Mouse (Mus musculus): ENCODE measurements around the gene Cdr2.
"Not testable (repeated sequence)": the region's sequence is repeated elsewhere in the genome, so short reads cannot be mapped to it uniquely, and the experiment has no call there.

The Cdr2 gene

GRCm38 (mm10) chr7:120982200-120982841 is at the start of gene Cdr2, which contains the start of gene Mfsd13b:
TSS of gene Cdr2 (minus strand) at chr7:120982312.
TSS of gene Mfsd13b (plus strand) at chr7:120982509.
- peak; percentile 84 for DNase-seq (ENCODE audit: extremely low read depth, low read depth, low spot score)

DNA sequence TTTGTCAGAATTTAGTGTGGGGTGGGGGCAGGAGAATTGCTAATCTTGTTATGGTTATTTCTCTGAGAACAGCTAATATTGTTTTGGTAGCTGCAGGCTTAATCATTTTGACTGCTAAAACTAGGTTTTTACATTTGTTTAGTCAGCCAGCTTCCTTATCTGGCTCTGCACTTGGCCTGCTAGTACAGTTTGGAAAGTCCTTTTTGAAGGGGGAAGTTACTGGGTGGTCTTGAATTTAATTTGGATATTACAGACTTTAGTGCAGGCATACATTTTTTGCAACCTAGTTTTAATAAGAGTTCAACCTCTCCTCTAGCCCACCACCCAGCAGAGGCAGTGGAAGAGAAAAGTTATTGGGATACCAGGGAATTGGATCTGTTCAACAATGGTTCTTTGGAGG is 47.8 kb upstream of the Cdr2 start:
- not testable (repeated sequence) for DNase-seq (ENCODE audit: extremely low read depth, low read depth, low spot score)

- DNase-seq (ENCODE audit: extremely low read depth, low read depth, low spot score) = no peak
Measured at GRCm38 (mm10) chr7:121026300-121026699, 44.2 kb upstream of the Cdr2 start.

DNA sequence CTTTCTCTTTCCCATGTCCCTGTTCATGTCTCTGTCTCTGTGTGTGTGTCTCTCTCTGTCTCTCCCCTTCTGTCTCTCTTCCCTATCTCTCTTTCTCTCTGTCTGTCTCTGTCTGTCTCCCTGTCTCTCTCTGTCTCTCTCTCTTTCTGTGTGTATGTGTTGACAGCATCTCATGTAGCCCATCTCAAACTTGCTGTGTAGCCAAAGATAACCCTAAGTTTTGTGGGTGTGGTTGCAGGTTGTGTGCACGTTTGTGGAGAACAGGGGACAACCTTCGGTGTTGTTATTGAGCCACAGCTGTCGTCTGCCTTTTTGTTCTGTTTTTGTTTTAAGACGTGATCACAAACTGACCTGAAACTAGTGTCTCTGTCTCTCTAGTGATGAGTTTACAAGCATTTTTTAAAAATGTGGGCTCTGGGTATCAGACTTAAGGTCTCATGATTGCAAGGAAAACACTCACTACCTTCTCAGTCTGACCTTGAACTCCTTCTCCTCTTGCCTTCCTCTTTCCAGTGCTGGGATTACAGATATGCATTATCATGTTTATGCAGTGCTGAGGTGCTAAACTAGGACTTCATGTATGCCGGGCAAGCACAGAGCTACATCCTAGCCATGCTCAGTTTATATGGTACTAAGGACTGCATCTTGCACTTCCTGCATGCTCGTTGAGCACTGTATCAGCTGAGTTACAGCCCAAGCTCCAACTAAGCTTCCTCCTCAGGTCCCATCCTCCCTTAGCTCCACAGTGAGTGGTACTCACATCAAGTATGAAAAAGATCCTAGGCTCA is 43.3 kb upstream of the Cdr2 start:
- no peak for DNase-seq (ENCODE audit: extremely low read depth, low read depth, low spot score)

DNA sequence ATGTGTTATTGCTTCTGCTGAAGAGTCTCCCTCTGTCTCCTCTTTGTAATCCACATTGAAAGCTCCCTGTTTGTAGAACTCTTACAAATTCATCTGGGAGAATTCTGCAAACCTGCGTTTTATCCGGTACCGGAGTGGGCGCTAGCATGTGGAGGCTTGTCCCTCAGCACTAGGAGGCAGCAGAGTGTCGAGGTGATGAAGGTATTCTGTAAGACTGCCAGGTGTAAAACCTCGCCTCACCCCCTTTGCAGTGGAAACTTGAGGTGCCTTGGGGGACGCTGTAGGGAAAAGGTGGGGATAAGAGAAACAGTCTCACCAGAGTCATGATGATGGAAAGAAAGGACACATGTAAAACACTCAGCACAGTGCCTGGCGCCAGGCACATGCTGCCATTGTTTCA is 38.2 kb upstream of the Cdr2 start:
- no peak for DNase-seq (ENCODE audit: extremely low read depth, low read depth, low spot score)

DNA sequence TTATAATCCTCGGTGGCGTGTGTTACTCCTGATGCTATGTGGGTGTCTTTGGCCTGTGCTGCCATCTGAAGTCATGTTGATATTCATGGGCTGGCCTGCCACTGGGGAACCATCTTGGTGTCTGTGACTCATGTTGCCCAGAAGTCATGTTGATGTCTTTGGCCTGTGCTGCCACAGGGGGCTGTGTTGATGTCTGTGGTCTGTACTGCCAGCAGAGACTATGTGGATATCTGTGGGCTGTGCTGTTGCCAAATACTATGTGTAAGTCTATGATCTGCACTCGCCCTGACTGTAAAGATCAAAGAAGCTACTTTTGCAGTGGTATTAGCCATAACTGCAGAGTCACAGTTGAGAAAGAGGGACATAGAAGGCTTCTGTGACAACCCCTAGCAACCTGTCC is 36.7 kb upstream of the Cdr2 start:
- DNase-seq (ENCODE audit: extremely low read depth, low read depth, low spot score) = no peak

GRCm38 (mm10) chr7:121014486-121014885 is 32.4 kb upstream of the Cdr2 start:
- DNase-seq (ENCODE audit: extremely low read depth, low read depth, low spot score) = no peak

- no peak for DNase-seq (ENCODE audit: extremely low read depth, low read depth, low spot score)
Measured at GRCm38 (mm10) chr7:121011794-121012689, 29.9 kb upstream of the Cdr2 start.

DNA sequence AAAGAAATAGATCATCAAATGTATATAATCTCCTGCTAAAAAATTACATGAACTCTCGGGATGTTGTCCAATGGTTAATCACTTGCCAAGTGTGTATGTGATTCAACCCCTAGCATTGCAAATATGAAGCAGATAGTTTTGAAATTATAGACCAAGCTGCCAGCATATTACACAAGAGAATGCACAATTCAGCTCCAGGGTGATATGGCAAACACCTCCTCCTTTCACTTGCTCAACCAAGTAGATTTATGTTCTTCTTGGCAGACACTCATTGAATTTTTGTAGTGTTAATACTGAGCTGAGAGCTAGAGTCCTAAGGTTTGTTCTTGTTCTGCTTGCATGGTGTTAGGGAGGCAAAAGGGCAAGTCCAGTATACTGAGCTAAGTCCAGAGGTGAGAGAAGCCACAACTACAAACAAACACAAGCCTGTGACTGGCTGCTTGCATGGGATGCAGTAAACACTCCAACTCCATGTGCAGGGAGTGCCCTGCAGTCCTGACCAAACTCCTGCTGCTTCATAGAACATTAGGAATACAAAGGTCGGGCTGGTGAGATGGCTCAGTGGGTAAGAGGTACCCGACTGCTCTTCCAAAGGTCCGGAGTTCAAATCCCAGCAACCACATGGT is 21.8 kb upstream of the Cdr2 start:
- DNase-seq (ENCODE audit: extremely low read depth, low read depth, low spot score) = peak; percentile 99

DNA sequence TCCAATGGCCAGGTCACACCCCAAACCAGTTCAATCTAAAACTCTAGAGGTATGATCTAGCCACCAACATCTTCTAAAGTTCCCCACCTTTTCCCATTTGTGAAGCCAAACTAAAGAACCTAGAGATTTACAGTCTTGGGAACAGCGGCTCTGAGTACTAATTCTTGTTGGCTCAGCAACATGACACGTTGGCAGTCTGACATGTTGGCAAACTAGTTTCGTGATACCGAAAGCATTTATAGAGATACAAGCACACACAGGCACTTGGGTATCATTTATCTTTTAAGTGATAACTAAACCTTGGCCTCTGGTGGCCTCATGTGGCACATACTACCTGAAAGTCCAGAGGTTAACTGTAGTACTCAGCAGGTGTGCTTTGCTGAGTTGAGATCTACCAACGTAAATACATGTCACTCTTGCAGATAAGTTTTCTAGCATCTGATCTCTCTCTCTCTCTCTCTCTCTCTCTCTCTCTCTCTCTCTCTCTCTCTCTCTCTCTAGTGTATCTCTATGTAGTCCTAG is 20.4 kb upstream of the Cdr2 start:
- DNase-seq (ENCODE audit: extremely low read depth, low read depth, low spot score) = peak; percentile 97

DNA sequence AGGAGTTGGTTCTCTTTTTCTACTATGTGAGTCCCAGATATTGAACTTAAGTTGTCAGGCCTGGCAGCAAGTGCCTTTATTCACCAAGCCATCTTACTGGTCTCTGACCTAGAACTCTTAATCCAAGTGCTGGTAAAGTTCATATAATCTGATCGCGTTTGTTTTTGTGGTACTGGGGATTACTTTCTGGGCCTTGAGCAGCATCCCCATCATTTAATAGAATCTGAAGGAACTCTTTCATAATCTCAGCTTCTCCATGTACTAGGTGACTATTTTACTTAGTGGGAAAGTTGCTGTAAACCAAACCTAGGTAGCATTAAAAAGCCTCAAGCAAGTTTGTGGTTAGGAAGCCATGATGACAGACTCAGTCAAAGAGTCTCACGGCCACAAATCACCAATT is 19.8 kb upstream of the Cdr2 start:
- peak; percentile 92 for DNase-seq (ENCODE audit: extremely low read depth, low read depth, low spot score)

- DNase-seq (ENCODE audit: extremely low read depth, low read depth, low spot score) = no peak
Measured at GRCm38 (mm10) chr7:121000065-121000822, 18.1 kb upstream of the Cdr2 start.

- DNase-seq (ENCODE audit: extremely low read depth, low read depth, low spot score) = no peak
Measured at GRCm38 (mm10) chr7:120999021-120999530, 17.0 kb upstream of the Cdr2 start.

- DNase-seq (ENCODE audit: extremely low read depth, low read depth, low spot score) = no peak
Measured at GRCm38 (mm10) chr7:120991191-120991590, 9.1 kb upstream of the Cdr2 start.

DNA sequence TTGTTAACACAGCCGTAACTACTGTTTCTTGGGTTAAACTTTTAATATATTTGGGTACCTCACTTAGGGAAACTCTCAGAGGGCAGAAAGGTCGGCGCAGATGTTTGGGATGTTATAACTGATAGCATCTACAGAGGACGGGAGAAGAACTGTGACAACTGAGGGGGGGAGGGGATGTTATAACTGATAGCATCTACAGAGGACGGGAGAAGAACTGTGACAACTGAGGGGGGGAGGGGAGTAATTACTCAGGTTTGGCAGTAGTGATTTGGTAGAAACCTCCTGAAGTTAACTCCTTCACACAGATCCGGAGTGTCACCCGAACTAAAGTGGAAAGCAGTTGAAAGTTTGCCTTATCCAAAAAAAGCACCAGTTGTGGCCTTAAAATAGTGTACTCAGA is 856 bp upstream of the Cdr2 start:
- DNase-seq (ENCODE audit: extremely low read depth, low read depth, low spot score) = no peak

GRCm38 (mm10) chr7:120980931-120981924 is 884 bp downstream of the Cdr2 start:
- DNase-seq (ENCODE audit: extremely low read depth, low read depth, low spot score) = no peak

DNA sequence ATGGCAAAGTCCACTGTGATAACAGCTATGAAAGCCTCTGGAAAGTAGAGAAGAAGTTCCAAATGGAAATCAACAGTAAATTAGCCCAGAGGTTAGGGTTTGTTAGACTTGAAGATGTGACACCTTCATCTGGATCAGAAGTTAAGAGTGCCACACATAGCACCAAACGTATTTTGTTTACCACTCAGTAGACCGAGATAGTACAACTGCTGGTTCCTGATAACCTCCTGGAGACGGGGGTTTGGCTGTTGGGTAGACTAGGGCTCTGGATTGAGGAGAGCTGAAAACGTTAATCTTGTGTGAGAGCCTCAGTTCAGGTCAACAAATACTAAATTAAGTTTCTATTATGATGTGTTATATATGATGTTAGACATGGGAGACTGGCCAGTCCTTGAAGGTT is 2.1 kb downstream of the Cdr2 start:
- DNase-seq (ENCODE audit: extremely low read depth, low read depth, low spot score) = no peak

DNA sequence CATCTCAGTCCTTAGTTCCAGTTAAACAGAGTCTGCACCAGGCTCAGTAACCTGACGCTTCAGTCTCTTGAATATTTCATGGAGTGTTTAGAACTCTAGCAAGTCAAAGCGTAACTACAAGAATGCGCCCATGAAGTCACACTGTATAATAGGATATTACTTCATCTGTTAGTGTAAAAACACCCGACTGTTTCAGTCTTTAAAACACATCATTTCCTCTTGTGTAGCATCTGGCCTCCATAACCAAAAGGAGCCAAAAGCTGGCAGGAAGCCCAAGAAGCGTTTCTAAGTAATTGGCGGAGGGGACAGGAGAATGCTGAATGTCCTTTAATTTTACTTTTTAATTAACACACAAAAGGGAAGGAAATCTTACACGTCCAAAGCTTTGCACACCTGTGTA is 5.0 kb downstream of the Cdr2 start:
- no peak for DNase-seq (ENCODE audit: extremely low read depth, low read depth, low spot score)

DNA sequence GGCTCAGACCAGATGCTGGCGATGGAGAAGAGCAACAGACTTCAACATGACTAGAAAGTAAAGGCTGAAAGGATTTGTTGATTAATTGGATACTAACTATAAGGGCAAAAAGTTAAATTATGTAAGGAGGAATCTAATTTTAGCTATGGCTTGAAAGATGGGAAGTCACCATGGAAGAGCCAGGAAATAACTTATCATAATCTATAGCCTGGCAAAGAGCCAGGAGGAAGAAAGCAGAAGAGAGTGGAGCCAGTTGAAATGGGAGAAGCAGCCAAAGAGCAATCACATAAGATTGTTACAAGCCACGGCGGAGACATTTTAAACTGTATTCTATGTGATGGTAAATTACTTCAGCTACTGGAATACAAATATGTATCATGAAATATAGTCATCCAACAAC is 8.1 kb downstream of the Cdr2 start:
- DNase-seq (ENCODE audit: extremely low read depth, low read depth, low spot score) = no peak

All from fat pad, adult 2 months (tissue).